Mouse (Mus musculus) forebrain, embryonic 14.5 days (tissue): ENCODE data around the gene Slc25a48. TPM values are rescaled to one million over a fixed set of nuclear protein-coding genes. Genes with fewer than 3 reads are reported as not detected.
A peak's percentile ranks its signal among the peaks of the same experiment; 100 is the strongest.

Source experiments
- ATAC-seq: fragments of 200-750 bp; cut with Nextera tagmentation; 2 replicates; pipeline ENCODE4 v1.8.0; 2017; ENCODE audit warnings: mild to moderate bottlenecking, moderate library complexity
- DNase-seq: peaks from one replicate; pipeline ENCODE4 v3.0.0-alpha.2; 2015; ENCODE audit warnings: low spot score
- H3K27ac ChIP-seq: fragments of 300-500 bp; sonication (generic); 2 replicates; pipeline ENCODE4 v1.5.1; 2014; ENCODE audit warnings: low read depth, mild to moderate bottlenecking, control low read depth, low read length, moderate library complexity
- H3K27me3 ChIP-seq: fragments of 300-500 bp; sonication (generic); replicated peaks from 2 replicates; pipeline ENCODE4 v1.6.1; 2014; ENCODE audit warnings: low read length, control low read depth, mixed read lengths; ENCODE audit not compliant: control insufficient read depth, insufficient read depth
- H3K36me3 ChIP-seq: fragments of 300-500 bp; sonication (generic); 2 replicates; pipeline ENCODE4 v1.6.1; 2014; ENCODE audit warnings: low read length, control low read depth; ENCODE audit not compliant: control insufficient read depth, insufficient read depth
- H3K4me1 ChIP-seq: fragments of 300-500 bp; sonication (generic); 2 replicates; pipeline ENCODE4 v1.6.1; 2014; ENCODE audit warnings: antibody characterized with exemption, low read length, control low read depth; ENCODE audit not compliant: control insufficient read depth, insufficient read depth
- H3K4me2 ChIP-seq: fragments of 300-500 bp; sonication (generic); 2 replicates; pipeline ENCODE4 v1.6.1; 2014; ENCODE audit warnings: mild to moderate bottlenecking, control low read depth, low read length
- H3K4me3 ChIP-seq: fragments of 300-500 bp; sonication (generic); 2 replicates; pipeline ENCODE4 v1.5.1; 2014; ENCODE audit warnings: low read depth, low read length, control low read depth
- H3K9ac ChIP-seq: fragments of 300-500 bp; sonication (generic); 2 replicates; pipeline ENCODE4 v1.6.1; 2014; ENCODE audit warnings: mild to moderate bottlenecking, low read length, control low read depth, moderate library complexity
- H3K9me3 ChIP-seq: fragments of 300-500 bp; sonication (generic); replicated peaks from 2 replicates; pipeline ENCODE4 v1.6.1; 2016; ENCODE audit warnings: low read length, control low read depth, mixed read lengths; ENCODE audit not compliant: control insufficient read depth
- WGBS: fragments of 180-500 bp; shearing (Covaris S2); extraction: QIAGEN DNeasy Blood & Tissue Kit; methylation state at CpG from one replicate; pipeline ENCODE4 v1.1.7; 2014; 5-methylcytosine and 5-hydroxymethylcytosine counted together
- polyA plus RNA-seq: library from polyadenylated mRNA; unstranded; fragments of >200 nt; fragmentation: Nextera tagmentation; extraction: Ambion mirVana; gene quantifications from 2 replicates; pipeline ENCODE4 v1.2.1, GENCODE M21; 2014

The Slc25a48 gene
- polyA plus RNA-seq, 1 experiment from 2014 or later: 0.06 TPM

- peaks cover 2% of the 10 kb centered on the region; the same call in 1 of the 2 replicates for H3K4me1 ChIP-seq
- H3K9me3 ChIP-seq: no peaks in the 10 kb centered on the region
- H3K9ac ChIP-seq: no peak overlapping the region
- 28% methylated on average over 16 of the region's 16 CpGs for WGBS
- no peaks in the 10 kb centered on the region; the same call in 1 of the 2 replicates for H3K27me3 ChIP-seq
- no peaks in the 10 kb centered on the region for H3K36me3 ChIP-seq
- DNase-seq: peak; percentile 91
- ATAC-seq: peak; percentile 54; the same call in 1 of the 2 replicates
- no peak overlapping the region for H3K4me2 ChIP-seq
- no peak overlapping the region for H3K27ac ChIP-seq
- H3K4me3 ChIP-seq: no peak overlapping the region
These were observed 16.0 kb upstream of the Slc25a48 start for GRCm38 (mm10) chr13:56422072-56422723.

- Histone ChIP-seq H3K9me3 (no peaks in the 10 kb centered on the region), H3K27ac (no peak overlapping the region), H3K4me1 (peaks cover 2% of the 10 kb centered on the region; the same call in 1 of the 2 replicates), H3K9ac (no peak overlapping the region), H3K36me3 (no peaks in the 10 kb centered on the region), H3K27me3 (no peaks in the 10 kb centered on the region; the same call in 1 of the 2 replicates), H3K4me2 (no peak overlapping the region), H3K4me3 (no peak overlapping the region)
- 88% methylated on average over 7 of the region's 7 CpGs for WGBS
- DNase-seq (no peak), ATAC-seq (no peak)
These were observed 12.2 kb upstream of the Slc25a48 start for GRCm38 (mm10) chr13:56425931-56426330.

GRCm38 (mm10) chr13:56426365-56426764 lies 11.8 kb upstream of the Slc25a48 start, which contains the start of gene Gm3045:
TSS of gene Gm3045 (plus strand) at chr13:56426594.
- Histone ChIP-seq H3K27me3 (no peaks in the 10 kb centered on the region; the same call in 1 of the 2 replicates), H3K9me3 (no peaks in the 10 kb centered on the region), H3K4me3 (no peak within 1 kb of the TSS), H3K27ac (no peak within 1 kb of the TSS), H3K36me3 (no peaks in the 10 kb centered on the region), H3K4me1 (peaks cover 2% of the 10 kb centered on the region; the same call in 1 of the 2 replicates), H3K4me2 (no peak within 1 kb of the TSS), H3K9ac (no peak within 1 kb of the TSS)
- WGBS: 77% methylated on average over 4 of the region's 4 CpGs
- ATAC-seq (no peak), DNase-seq (no peak)

GRCm38 (mm10) chr13:56428724-56429500 lies 9.2 kb upstream of the Slc25a48 start:
- no peak overlapping the region for H3K4me2 ChIP-seq
- WGBS: 33% methylated on average over 16 of the region's 16 CpGs
- H3K36me3 ChIP-seq: no peaks in the 10 kb centered on the region
- ATAC-seq (peak; percentile 68), DNase-seq (peak; percentile 86)
- no peak overlapping the region for H3K27ac ChIP-seq
- no peaks in the 10 kb centered on the region; the same call in 1 of the 2 replicates for H3K27me3 ChIP-seq
- H3K9ac ChIP-seq: no peak overlapping the region
- H3K4me3 ChIP-seq: no peak overlapping the region
- no peaks in the 10 kb centered on the region for H3K9me3 ChIP-seq
- H3K4me1 ChIP-seq: peaks cover 3% of the 10 kb centered on the region

GRCm38 (mm10) chr13:56432496-56432895 lies 5.7 kb upstream of the Slc25a48 start:
- Histone ChIP-seq H3K27me3 (peaks cover 11% of the 10 kb centered on the region), H3K4me3 (no peak overlapping the region), H3K9me3 (no peaks in the 10 kb centered on the region), H3K27ac (no peak overlapping the region), H3K36me3 (no peaks in the 10 kb centered on the region), H3K4me1 (peaks cover 9% of the 10 kb centered on the region), H3K4me2 (no peak overlapping the region), H3K9ac (no peak overlapping the region)
- DNase-seq (no peak), ATAC-seq (no peak)
- WGBS: 88% methylated on average over 8 of the region's 12 CpGs

- WGBS: 10% methylated on average over 10 of the region's 10 CpGs
- peak; percentile 49; the same call in 1 of the 2 replicates for ATAC-seq
- no peaks in the 10 kb centered on the region for H3K36me3 ChIP-seq
- H3K27me3 ChIP-seq: peaks cover 20% of the 10 kb centered on the region
- H3K4me3 ChIP-seq: no peak overlapping the region
- H3K9ac ChIP-seq: no peak overlapping the region
- H3K4me1 ChIP-seq: peaks cover 13% of the 10 kb centered on the region
- no peaks in the 10 kb centered on the region for H3K9me3 ChIP-seq
- DNase-seq: peak; percentile 72
- no peak overlapping the region for H3K4me2 ChIP-seq
- no peak overlapping the region for H3K27ac ChIP-seq
These were observed 4.7 kb upstream of the Slc25a48 start for GRCm38 (mm10) chr13:56433466-56433865.

GRCm38 (mm10) chr13:56434311-56434751 lies 3.8 kb upstream of the Slc25a48 start:
- Histone ChIP-seq H3K27me3 (peaks cover 29% of the 10 kb centered on the region), H3K36me3 (no peaks in the 10 kb centered on the region), H3K27ac (no peak overlapping the region), H3K9me3 (no peaks in the 10 kb centered on the region), H3K9ac (no peak overlapping the region), H3K4me1 (peaks cover 14% of the 10 kb centered on the region), H3K4me3 (no peak overlapping the region), H3K4me2 (no peak overlapping the region)
- WGBS: 86% methylated on average over 9 of the region's 9 CpGs
- ATAC-seq (no peak), DNase-seq (no peak)

- Histone ChIP-seq H3K9ac (no peak overlapping the region), H3K9me3 (no peaks in the 10 kb centered on the region), H3K4me2 (no peak overlapping the region), H3K27ac (no peak overlapping the region), H3K4me3 (no peak overlapping the region), H3K27me3 (peaks cover 40% of the 10 kb centered on the region), H3K4me1 (peaks cover 14% of the 10 kb centered on the region), H3K36me3 (no peaks in the 10 kb centered on the region)
- WGBS: 46% methylated on average over 10 of the region's 10 CpGs
- ATAC-seq: peak; percentile 43
- DNase-seq: peak; percentile 72
These were observed 2.4 kb upstream of the Slc25a48 start for GRCm38 (mm10) chr13:56435615-56436287.
